Mouse (Mus musculus): Measurements from ENCODE around the gene Htra3.

DNA sequence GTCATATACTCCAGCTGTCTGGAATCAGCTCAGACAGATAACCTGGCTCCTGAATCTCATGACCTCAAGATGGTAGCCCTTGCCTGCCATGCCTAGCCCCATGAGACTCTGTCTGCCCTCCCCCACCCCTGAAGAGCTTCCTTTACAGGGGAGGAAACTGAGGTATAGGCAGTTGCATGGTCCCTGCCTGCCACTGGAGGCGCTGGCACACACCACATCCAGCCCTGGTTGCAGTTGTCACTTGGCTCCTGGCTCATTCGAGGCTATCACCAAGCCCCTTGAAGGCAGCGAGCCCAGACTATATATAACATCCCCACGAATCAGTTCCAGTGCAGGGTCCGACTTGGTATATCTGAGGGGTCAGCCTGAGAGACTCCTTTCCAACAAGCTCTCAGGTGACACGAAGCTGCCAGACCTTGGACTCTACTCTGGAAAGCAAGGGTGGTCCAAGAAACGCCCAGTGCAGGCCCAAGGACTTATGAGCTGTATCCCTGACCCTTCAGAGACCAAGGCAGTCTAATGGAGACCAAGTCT lies 52.2 kb downstream of the Htra3 start:
- TF ChIP-seq CTCF (IDR thresholded peaks at IDR 0.05) (peak; percentile 57), EP300 (IDR thresholded peaks at IDR 0.05) (no peak)

All from lung, postnatal 0 days (tissue).